Mouse (Mus musculus): ENCODE data around the gene 1700028K03Rik. TPM values are rescaled to one million over a fixed set of nuclear protein-coding genes. Genes with fewer than 3 reads are reported as not detected.

1700028K03Rik gene
- polyA plus RNA-seq, 1 experiment from 2014 or later: 0.04 TPM

- H3K27ac ChIP-seq (ENCODE audit: low read depth): no peak overlapping the region
- ATAC-seq (ENCODE audit: insufficient read depth) (no peak), DNase-seq (no peak)
- H3K9ac ChIP-seq: no peak overlapping the region
- H3K27me3 ChIP-seq (ENCODE audit: insufficient read depth, low read length): no peaks in the 10 kb centered on the region
- H3K9me3 ChIP-seq (ENCODE audit: low read depth, low read length): no peaks in the 10 kb centered on the region; the same call in 1 of the 2 replicates
- H3K4me2 ChIP-seq: no peak overlapping the region
- WGBS: 63% methylated on average over 5 of the region's 5 CpGs
- H3K4me1 ChIP-seq (ENCODE audit: insufficient read depth): no peaks in the 10 kb centered on the region
- TF ChIP-seq CTCF (IDR thresholded peaks at IDR 0.05; ENCODE audit: low read depth): no peak
- H3K4me3 ChIP-seq (ENCODE audit: low read depth, low read length): no peak overlapping the region
- no peaks in the 10 kb centered on the region for H3K36me3 ChIP-seq (ENCODE audit: insufficient read depth)
These were observed 35.7 kb upstream of the 1700028K03Rik start for GRCm38 (mm10) chr5:107498806-107499310.

- no peak overlapping the region for H3K9ac ChIP-seq
- H3K36me3 ChIP-seq (ENCODE audit: insufficient read depth): no peaks in the 10 kb centered on the region
- no peaks in the 10 kb centered on the region for H3K27me3 ChIP-seq (ENCODE audit: insufficient read depth, low read length)
- H3K4me1 ChIP-seq (ENCODE audit: insufficient read depth): no peaks in the 10 kb centered on the region
- no peak overlapping the region for H3K4me3 ChIP-seq (ENCODE audit: low read depth, low read length)
- no peak for TF ChIP-seq CTCF (IDR thresholded peaks at IDR 0.05; ENCODE audit: low read depth)
- WGBS: 81% methylated on average over 5 of the region's 5 CpGs
- H3K27ac ChIP-seq (ENCODE audit: low read depth): no peak overlapping the region
- no peaks in the 10 kb centered on the region for H3K9me3 ChIP-seq (ENCODE audit: low read depth, low read length)
- DNase-seq (peak; percentile 30), ATAC-seq (ENCODE audit: insufficient read depth) (no peak)
- no peak overlapping the region for H3K4me2 ChIP-seq
These were observed 34.5 kb upstream of the 1700028K03Rik start for GRCm38 (mm10) chr5:107499891-107500535.

- WGBS: 85% methylated on average over 1 of the region's 1 CpGs
- no peak for ATAC-seq (ENCODE audit: insufficient read depth)
- Histone ChIP-seq H3K27ac (ENCODE audit: low read depth) (no peak overlapping the region), H3K9me3 (ENCODE audit: low read depth, low read length) (no peaks in the 10 kb centered on the region), H3K27me3 (ENCODE audit: insufficient read depth, low read length) (no peaks in the 10 kb centered on the region), H3K4me1 (ENCODE audit: insufficient read depth) (no peaks in the 10 kb centered on the region), H3K4me2 (no peak overlapping the region), H3K4me3 (ENCODE audit: low read depth, low read length) (no peak overlapping the region), H3K36me3 (ENCODE audit: insufficient read depth) (no peaks in the 10 kb centered on the region), H3K9ac (no peak overlapping the region)
- DNase-seq: no peak
- no peak for TF ChIP-seq CTCF (IDR thresholded peaks at IDR 0.05; ENCODE audit: low read depth)
These were observed 33.8 kb upstream of the 1700028K03Rik start for GRCm38 (mm10) chr5:107500741-107501140.

- H3K4me2 ChIP-seq: no peak within 1 kb of the TSS
- H3K4me1 ChIP-seq (ENCODE audit: insufficient read depth): no peaks in the 10 kb centered on the region
- no peaks in the 10 kb centered on the region for H3K27me3 ChIP-seq (ENCODE audit: insufficient read depth, low read length)
- no peak within 1 kb of the TSS for H3K27ac ChIP-seq (ENCODE audit: low read depth)
- H3K9ac ChIP-seq: no peak within 1 kb of the TSS
- no peak within 1 kb of the TSS for H3K4me3 ChIP-seq (ENCODE audit: low read depth, low read length)
- H3K36me3 ChIP-seq (ENCODE audit: insufficient read depth): no peaks in the 10 kb centered on the region
- TF ChIP-seq CTCF (IDR thresholded peaks at IDR 0.05; ENCODE audit: low read depth): no peak
- no peak for DNase-seq
- no peaks in the 10 kb centered on the region for H3K9me3 ChIP-seq (ENCODE audit: low read depth, low read length)
- 61% methylated on average over 4 of the region's 4 CpGs for WGBS
- ATAC-seq (ENCODE audit: insufficient read depth): no peak
These were observed 27.2 kb upstream of the 1700028K03Rik start, which contains the start of gene Gm42669 for GRCm38 (mm10) chr5:107507321-107507720. Gene Gm42669, plus strand, starts transcription at chr5:107507621.

GRCm38 (mm10) chr5:107510503-107510902, 24.0 kb upstream of the 1700028K03Rik start:
- Histone ChIP-seq H3K9me3 (ENCODE audit: low read depth, low read length) (no peaks in the 10 kb centered on the region), H3K27me3 (ENCODE audit: insufficient read depth, low read length) (no peaks in the 10 kb centered on the region), H3K4me2 (no peak overlapping the region), H3K4me1 (ENCODE audit: insufficient read depth) (no peaks in the 10 kb centered on the region), H3K9ac (no peak overlapping the region), H3K36me3 (ENCODE audit: insufficient read depth) (no peaks in the 10 kb centered on the region), H3K27ac (ENCODE audit: low read depth) (no peak overlapping the region), H3K4me3 (ENCODE audit: low read depth, low read length) (no peak overlapping the region)
- TF ChIP-seq CTCF (IDR thresholded peaks at IDR 0.05; ENCODE audit: low read depth): no peak
- WGBS: 77% methylated on average over 10 of the region's 10 CpGs
- ATAC-seq (ENCODE audit: insufficient read depth): no peak
- DNase-seq: no peak

- peak; percentile 51 for DNase-seq
- Histone ChIP-seq H3K9ac (no peak overlapping the region), H3K27me3 (ENCODE audit: insufficient read depth, low read length) (no peaks in the 10 kb centered on the region), H3K36me3 (ENCODE audit: insufficient read depth) (no peaks in the 10 kb centered on the region), H3K4me1 (ENCODE audit: insufficient read depth) (no peaks in the 10 kb centered on the region), H3K4me3 (ENCODE audit: low read depth, low read length) (no peak overlapping the region), H3K27ac (ENCODE audit: low read depth) (no peak overlapping the region), H3K9me3 (ENCODE audit: low read depth, low read length) (no peaks in the 10 kb centered on the region), H3K4me2 (no peak overlapping the region)
- ATAC-seq (ENCODE audit: insufficient read depth): no peak
- TF ChIP-seq CTCF (IDR thresholded peaks at IDR 0.05; ENCODE audit: low read depth): no peak
- 26% methylated on average over 2 of the region's 2 CpGs for WGBS
These were observed 23.2 kb upstream of the 1700028K03Rik start for GRCm38 (mm10) chr5:107511326-107511725.

GRCm38 (mm10) chr5:107513583-107513982, 20.9 kb upstream of the 1700028K03Rik start:
- peak; percentile 62 for DNase-seq
- peak; percentile 72 for TF ChIP-seq CTCF (IDR thresholded peaks at IDR 0.05; ENCODE audit: low read depth)
- Histone ChIP-seq H3K4me3 (ENCODE audit: low read depth, low read length) (no peak overlapping the region), H3K4me1 (ENCODE audit: insufficient read depth) (no peaks in the 10 kb centered on the region), H3K27me3 (ENCODE audit: insufficient read depth, low read length) (no peaks in the 10 kb centered on the region), H3K27ac (ENCODE audit: low read depth) (no peak overlapping the region), H3K9ac (no peak overlapping the region), H3K4me2 (no peak overlapping the region), H3K36me3 (ENCODE audit: insufficient read depth) (no peaks in the 10 kb centered on the region), H3K9me3 (ENCODE audit: low read depth, low read length) (no peaks in the 10 kb centered on the region)
- 50% methylated on average over 7 of the region's 7 CpGs for WGBS
- peak; percentile 35; the same call in 1 of the 2 replicates for ATAC-seq (ENCODE audit: insufficient read depth)
